Mouse (Mus musculus): ENCODE data around the gene Zmym4. TPM values are rescaled to one million over a fixed set of nuclear protein-coding genes. Genes with fewer than 3 reads are reported as not detected.
"Not testable (repeated sequence)": the region's sequence is repeated elsewhere in the genome, so short reads cannot be mapped to it uniquely, and the experiment has no call there.

Gene Zmym4
- 28.0 and 29.0 TPM in 2 replicates for polyA plus RNA-seq (2016; fragmentation: Nextera tagmentation; extraction: Ambion mirVana)

GRCm38 (mm10) chr4:126967864-126968821 lies at the start of gene Zmym4:
Gene Zmym4, minus strand, starts transcription at chr4:126968135.
- 5% methylated on average over 54 of the region's 54 CpGs for WGBS
- peak within 1 kb of the TSS; percentile 100 for H3K27ac ChIP-seq (replicated peaks)
- H3K4me3 ChIP-seq = peak within 1 kb of the TSS; percentile 97
- H3K36me3 ChIP-seq (replicated peaks) = peaks cover 10% of the 10 kb centered on the region
- H3K4me1 ChIP-seq = peaks cover 11% of the 10 kb centered on the region
- no peaks in the 10 kb centered on the region for H3K27me3 ChIP-seq (replicated peaks; ENCODE audit: low read depth, poor library complexity, severe bottlenecking)
- H3K9me3 ChIP-seq = no peaks in the 10 kb centered on the region
- DNase-seq (ENCODE audit: low spot score) = peak; percentile 97

GRCm38 (mm10) chr4:127016366-127016765 lies 48.4 kb upstream of the Zmym4 start:
- no peaks in the 10 kb centered on the region for H3K9me3 ChIP-seq
- 85% methylated on average over 4 of the region's 4 CpGs for WGBS
- no peaks in the 10 kb centered on the region for H3K27me3 ChIP-seq (replicated peaks; ENCODE audit: low read depth, poor library complexity, severe bottlenecking)
- DNase-seq (ENCODE audit: low spot score) = no peak
- no peaks in the 10 kb centered on the region for H3K36me3 ChIP-seq (replicated peaks)
- no peaks in the 10 kb centered on the region; the same call in 1 of the 2 replicates for H3K4me1 ChIP-seq
- no peak overlapping the region for H3K27ac ChIP-seq (replicated peaks)
- H3K4me3 ChIP-seq = no peak overlapping the region

- peak overlapping the region; percentile 44 for H3K4me3 ChIP-seq
- not testable (repeated sequence) for H3K9me3 ChIP-seq; H3K27ac ChIP-seq (replicated peaks); H3K4me1 ChIP-seq; H3K36me3 ChIP-seq (replicated peaks); H3K27me3 ChIP-seq (replicated peaks; ENCODE audit: low read depth, poor library complexity, severe bottlenecking)
- peak; percentile 87 for DNase-seq (ENCODE audit: low spot score)
- WGBS = 18% methylated on average over 14 of the region's 26 CpGs
Measured at GRCm38 (mm10) chr4:127015294-127015993, 47.5 kb upstream of the Zmym4 start.

GRCm38 (mm10) chr4:127005113-127005936 lies 37.4 kb upstream of the Zmym4 start:
- H3K9me3 ChIP-seq = no peaks in the 10 kb centered on the region
- no peaks in the 10 kb centered on the region for H3K27me3 ChIP-seq (replicated peaks; ENCODE audit: low read depth, poor library complexity, severe bottlenecking)
- no peaks in the 10 kb centered on the region for H3K36me3 ChIP-seq (replicated peaks)
- H3K4me1 ChIP-seq = peaks cover 14% of the 10 kb centered on the region
- peak; percentile 84 for DNase-seq (ENCODE audit: low spot score)
- 18% methylated on average over 25 of the region's 25 CpGs for WGBS
- peak overlapping the region; percentile 83 for H3K27ac ChIP-seq (replicated peaks)
- peak overlapping the region; percentile 47 for H3K4me3 ChIP-seq

- Histone ChIP-seq H3K4me1 (peaks cover 14% of the 10 kb centered on the region), H3K27ac (replicated peaks) (no peak overlapping the region), H3K9me3 (no peaks in the 10 kb centered on the region), H3K27me3 (replicated peaks; ENCODE audit: low read depth, poor library complexity, severe bottlenecking) (no peaks in the 10 kb centered on the region), H3K36me3 (replicated peaks) (no peaks in the 10 kb centered on the region), H3K4me3 (no peak overlapping the region)
- DNase-seq (ENCODE audit: low spot score) = no peak
- whole genome bisulfite sequencing = 72% methylated on average over 3 of the region's 3 CpGs
Measured at GRCm38 (mm10) chr4:127004384-127004783, 36.4 kb upstream of the Zmym4 start.

GRCm38 (mm10) chr4:127000601-127001105 lies 32.7 kb upstream of the Zmym4 start:
- Histone ChIP-seq H3K4me3 (no peak overlapping the region), H3K36me3 (replicated peaks) (no peaks in the 10 kb centered on the region), H3K27ac (replicated peaks) (no peak overlapping the region), H3K27me3 (replicated peaks; ENCODE audit: low read depth, poor library complexity, severe bottlenecking) (no peaks in the 10 kb centered on the region), H3K9me3 (no peaks in the 10 kb centered on the region), H3K4me1 (peaks cover 12% of the 10 kb centered on the region)
- DNase-seq (ENCODE audit: low spot score) = no peak
- 49% methylated on average over 8 of the region's 8 CpGs for whole genome bisulfite sequencing

GRCm38 (mm10) chr4:126999372-126999771 lies 31.4 kb upstream of the Zmym4 start:
- not testable (repeated sequence) for H3K4me3 ChIP-seq; DNase-seq (ENCODE audit: low spot score); H3K36me3 ChIP-seq (replicated peaks); H3K27ac ChIP-seq (replicated peaks); H3K27me3 ChIP-seq (replicated peaks; ENCODE audit: low read depth, poor library complexity, severe bottlenecking); H3K9me3 ChIP-seq; H3K4me1 ChIP-seq
- 97% methylated on average over 16 of the region's 16 CpGs for WGBS

GRCm38 (mm10) chr4:126992356-126992755 lies 24.4 kb upstream of the Zmym4 start:
- Histone ChIP-seq H3K9me3 (no peaks in the 10 kb centered on the region), H3K4me3 (no peak overlapping the region), H3K27ac (replicated peaks) (no peak overlapping the region), H3K27me3 (replicated peaks; ENCODE audit: low read depth, poor library complexity, severe bottlenecking) (no peaks in the 10 kb centered on the region), H3K4me1 (no peaks in the 10 kb centered on the region), H3K36me3 (replicated peaks) (no peaks in the 10 kb centered on the region)
- WGBS = 70% methylated on average over 5 of the region's 5 CpGs
- DNase-seq (ENCODE audit: low spot score) = no peak

- Histone ChIP-seq H3K36me3 (replicated peaks) (no peaks in the 10 kb centered on the region), H3K9me3 (no peaks in the 10 kb centered on the region), H3K4me1 (no peaks in the 10 kb centered on the region), H3K27me3 (replicated peaks; ENCODE audit: low read depth, poor library complexity, severe bottlenecking) (no peaks in the 10 kb centered on the region), H3K4me3 (no peak overlapping the region), H3K27ac (replicated peaks) (no peak overlapping the region)
- no peak for DNase-seq (ENCODE audit: low spot score)
Measured at GRCm38 (mm10) chr4:126990553-126990952, 22.6 kb upstream of the Zmym4 start.

- H3K4me1 ChIP-seq = no peaks in the 10 kb centered on the region
- no peak overlapping the region for H3K4me3 ChIP-seq
- 73% methylated on average over 4 of the region's 4 CpGs for WGBS
- no peak for DNase-seq (ENCODE audit: low spot score)
- no peaks in the 10 kb centered on the region for H3K36me3 ChIP-seq (replicated peaks)
- H3K27me3 ChIP-seq (replicated peaks; ENCODE audit: low read depth, poor library complexity, severe bottlenecking) = no peaks in the 10 kb centered on the region
- no peaks in the 10 kb centered on the region for H3K9me3 ChIP-seq
- no peak overlapping the region for H3K27ac ChIP-seq (replicated peaks)
Measured at GRCm38 (mm10) chr4:126988503-126988902, 20.6 kb upstream of the Zmym4 start.

- WGBS = 82% methylated on average over 5 of the region's 5 CpGs
- H3K27ac ChIP-seq (replicated peaks) = no peak overlapping the region
- no peak overlapping the region for H3K4me3 ChIP-seq
Measured at GRCm38 (mm10) chr4:126986768-126987167, 18.8 kb upstream of the Zmym4 start.

More at GRCm38 (mm10) chr4:126986768-126987167, 18.8 kb upstream of the Zmym4 start:
- Histone ChIP-seq H3K27me3 (replicated peaks; ENCODE audit: low read depth, poor library complexity, severe bottlenecking) (no peaks in the 10 kb centered on the region), H3K4me1 (no peaks in the 10 kb centered on the region), H3K9me3 (no peaks in the 10 kb centered on the region), H3K36me3 (replicated peaks) (no peaks in the 10 kb centered on the region)
- no peak for DNase-seq (ENCODE audit: low spot score)

Data from embryonic facial prominence, embryonic 10.5 days (tissue).